Mouse (Mus musculus) urinary bladder, postnatal 14 days (tissue): Measurements from ENCODE around the gene Nos3.

ENCODE experiments used
- DNase-seq: peaks from one replicate; pipeline ENCODE4 v3.0.0; 2021; ENCODE audit warnings: low spot score

Gene Nos3

DNA sequence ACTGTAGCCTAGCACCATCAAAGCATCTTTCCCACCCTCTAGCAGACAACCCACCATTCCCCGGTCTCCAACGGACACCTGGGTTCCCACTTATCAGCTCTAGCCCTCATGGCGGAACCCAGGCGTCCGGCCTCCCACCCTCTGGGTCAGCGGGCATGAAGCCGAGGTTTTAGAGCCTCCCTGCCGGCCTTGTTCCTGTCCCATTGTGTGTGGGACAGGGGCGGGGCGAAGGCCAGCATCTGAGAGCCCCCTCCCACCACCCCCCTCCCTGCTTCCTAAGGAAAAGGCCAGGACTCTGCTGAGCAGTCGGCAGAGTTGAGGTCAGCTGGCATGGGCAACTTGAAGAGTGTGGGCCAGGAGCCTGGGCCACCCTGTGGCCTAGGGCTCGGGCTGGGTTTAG lies at the start of gene Nos3:
Gene Nos3, plus strand, starts transcription at position 303 of the 400 bp plus-strand sequence.
- DNase-seq: no peak

DNA sequence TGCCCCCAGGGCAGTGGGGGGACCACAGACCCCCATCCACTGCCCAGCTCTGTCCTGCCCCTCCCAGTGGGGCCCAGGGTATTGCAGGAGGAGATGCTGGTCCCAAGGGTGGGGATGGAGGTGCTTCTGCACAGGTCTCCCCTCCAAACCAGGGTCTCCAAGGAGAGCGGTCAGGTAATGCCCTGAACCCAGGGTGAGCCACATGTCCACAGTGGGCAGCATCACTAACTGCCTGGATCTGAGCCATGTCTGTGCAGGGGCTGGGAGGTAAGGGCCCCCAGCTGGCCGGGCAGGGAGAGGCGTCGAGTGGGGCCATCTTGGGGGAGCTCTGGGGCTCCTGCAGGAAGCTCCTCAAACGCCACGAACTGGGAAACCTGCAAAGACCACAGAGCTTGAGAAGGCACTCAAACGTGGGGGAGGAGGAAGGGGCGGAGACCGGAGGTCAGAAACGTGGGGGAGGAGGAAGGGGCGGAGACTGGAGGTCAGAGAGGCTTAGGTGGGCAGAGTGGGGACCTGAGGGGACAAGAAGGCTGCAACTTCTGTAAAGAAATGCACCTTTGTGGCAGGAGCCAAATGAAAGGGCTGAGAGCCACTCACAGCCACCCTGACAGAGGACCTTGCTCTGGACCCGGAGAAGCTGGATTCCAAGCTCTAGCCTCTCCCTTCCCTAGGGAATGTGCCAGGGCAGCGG lies 44.7 kb upstream of the Nos3 start:
- no peak for DNase-seq

DNA sequence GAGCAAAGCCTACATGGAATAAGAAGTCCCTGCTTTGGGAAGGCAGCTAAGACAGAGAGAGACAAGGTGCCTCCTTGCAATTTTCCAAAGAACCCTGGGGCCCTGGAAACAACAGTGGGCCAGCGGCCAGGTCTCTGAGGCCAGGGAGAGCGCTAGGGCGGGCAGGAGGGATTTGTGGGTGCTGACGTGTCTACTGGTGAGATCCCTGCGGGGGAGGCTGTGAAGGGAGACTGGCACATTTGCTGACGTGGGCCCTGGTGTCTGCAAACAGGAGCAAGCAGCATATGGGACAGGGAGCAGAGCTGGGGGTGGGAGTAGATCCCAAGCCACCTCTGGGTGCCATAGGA lies 44.2 kb upstream of the Nos3 start:
- DNase-seq: no peak

DNA sequence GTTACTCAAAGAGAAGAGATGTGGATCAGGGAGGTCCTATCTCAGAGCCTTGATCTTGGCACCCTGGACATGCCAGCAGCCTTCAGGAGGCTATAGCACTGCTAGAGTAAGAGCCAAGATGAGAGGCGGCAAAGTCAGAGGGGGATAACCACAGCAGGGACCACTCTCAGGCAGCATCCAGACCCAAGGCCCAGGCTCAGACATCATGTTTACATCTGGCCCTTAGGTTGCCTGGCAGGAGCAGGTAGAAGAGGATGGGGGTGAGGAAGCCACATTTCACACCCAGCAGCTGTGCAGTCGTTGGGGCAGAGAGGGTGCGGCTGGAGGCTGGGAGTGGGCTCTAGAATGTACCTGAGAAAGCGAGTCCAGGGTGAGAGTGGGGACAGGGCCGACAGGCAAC lies 43.7 kb upstream of the Nos3 start:
- no peak for DNase-seq

DNA sequence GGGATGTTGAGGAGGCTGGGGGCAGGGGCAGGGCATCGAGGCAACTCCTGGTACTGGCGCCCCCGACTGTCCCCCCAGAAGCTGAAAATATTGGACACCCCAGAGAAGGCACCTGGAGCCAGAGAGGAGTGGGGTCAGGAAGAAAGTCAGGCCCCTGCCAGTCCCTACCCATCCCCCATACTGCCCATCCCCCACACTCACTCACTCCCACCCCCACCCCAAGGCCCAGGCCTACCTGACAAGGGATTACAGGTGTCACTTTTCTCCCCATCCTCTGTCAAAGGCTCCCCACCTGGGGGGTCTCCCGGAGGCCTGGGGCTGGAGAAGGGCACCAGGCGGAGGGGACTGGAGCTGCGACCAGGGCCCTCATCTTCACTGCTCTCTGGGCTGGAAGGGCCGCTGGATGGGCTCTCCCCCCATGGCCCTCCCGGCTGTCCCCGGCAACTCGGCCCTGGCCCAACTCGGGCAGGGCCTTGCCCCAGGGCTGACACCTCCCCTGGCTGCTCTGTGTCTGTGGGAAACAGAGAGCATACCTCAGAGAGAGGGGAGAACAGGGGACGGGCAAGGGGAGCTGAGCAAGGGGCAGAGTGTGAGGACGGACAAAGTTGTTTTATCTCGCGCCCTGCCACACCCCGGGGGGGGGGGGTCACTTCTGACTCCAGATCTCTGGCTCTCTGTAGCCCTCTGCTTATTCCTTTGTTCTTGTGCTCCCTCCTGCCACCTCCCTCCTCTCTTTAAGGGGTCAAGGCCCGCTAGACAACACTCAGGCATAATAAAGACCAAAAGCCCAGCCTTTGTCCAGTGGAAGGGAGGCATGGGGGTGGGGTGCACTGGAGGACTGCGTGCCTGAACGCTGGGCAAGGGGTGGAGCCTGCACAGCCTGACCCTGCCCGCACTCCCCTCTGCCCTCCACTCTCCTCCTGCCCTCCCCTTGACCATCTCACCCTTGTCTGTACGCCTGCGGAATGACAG lies 42.6 kb upstream of the Nos3 start:
- no peak for DNase-seq

DNA sequence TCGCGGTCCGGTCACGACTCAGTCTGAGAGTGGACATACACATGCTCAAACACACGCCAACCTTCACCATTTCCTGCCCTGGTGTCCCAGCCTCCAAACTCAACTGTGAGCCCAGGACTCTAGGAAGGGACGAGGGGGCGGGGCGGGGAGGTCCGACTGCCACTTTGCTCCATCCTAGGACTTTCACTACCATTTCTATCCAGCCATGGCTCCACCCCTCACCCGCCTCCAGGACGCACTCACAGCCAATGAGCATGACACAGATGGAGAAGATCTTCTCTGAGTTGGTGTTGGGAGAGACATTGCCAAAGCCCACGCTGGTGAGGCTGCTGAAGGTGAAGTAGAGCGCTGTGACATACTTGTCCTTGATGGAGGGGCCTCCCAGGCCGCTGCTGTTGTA lies 39.4 kb upstream of the Nos3 start:
- DNase-seq: no peak

DNA sequence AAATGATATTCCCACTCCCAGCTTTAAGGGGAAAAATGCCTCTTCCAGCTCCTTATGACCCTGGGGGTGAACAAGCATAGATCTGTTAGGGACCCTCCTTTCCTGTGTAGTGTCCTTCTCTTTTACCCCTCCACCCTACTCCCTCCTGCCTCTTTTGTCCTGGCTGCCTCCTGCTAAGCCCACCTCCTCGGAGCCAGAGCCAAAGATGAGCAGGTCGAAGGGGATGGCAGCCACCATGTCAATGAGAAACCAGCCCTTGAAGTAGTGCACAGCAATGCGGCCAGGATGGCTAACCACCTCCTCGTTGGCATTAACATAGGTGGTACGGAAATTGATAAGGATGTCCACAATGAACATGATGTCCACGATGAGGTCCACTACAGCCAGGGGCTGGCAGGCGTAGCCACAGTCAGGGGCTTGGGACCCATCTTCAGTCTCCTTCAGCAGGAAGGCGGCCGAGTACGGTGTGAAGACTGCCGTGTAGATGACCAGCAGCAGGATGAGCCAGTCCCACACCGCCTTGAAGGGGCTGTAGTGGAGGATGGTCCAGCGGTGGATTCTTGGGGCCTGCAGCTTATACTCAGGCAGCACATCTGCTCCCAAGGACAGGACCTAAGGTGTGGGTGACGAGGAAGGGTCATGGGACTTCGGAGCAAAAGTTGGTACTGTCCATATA lies 38.3 kb upstream of the Nos3 start:
- no peak for DNase-seq

DNA sequence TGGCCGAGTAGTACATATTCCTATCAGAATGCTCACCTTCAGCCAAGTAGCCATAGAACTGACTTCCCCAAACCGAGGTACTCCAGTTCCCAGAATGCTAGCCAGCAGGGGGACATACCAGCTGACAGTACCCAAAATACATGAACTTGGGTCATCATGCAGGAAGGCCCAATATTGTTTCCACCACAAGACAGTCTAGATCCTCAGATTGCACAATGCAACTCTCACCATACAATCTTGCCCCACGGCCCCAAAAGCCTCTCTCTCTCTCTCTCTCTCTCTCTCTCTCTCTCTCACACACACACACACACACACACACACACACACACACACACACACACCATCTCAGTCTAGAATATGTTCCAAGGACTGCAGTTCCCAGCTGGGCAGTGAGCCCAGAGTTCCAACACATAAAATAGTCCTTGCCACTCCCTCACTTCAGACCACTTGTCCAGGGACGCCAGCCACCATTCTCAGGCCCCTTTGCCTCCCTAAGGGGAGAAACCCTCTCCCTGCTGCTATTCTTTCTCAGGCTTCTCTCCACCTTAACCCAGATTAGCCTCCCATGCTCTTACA lies 37.7 kb upstream of the Nos3 start:
- DNase-seq: peak; percentile 34

DNA sequence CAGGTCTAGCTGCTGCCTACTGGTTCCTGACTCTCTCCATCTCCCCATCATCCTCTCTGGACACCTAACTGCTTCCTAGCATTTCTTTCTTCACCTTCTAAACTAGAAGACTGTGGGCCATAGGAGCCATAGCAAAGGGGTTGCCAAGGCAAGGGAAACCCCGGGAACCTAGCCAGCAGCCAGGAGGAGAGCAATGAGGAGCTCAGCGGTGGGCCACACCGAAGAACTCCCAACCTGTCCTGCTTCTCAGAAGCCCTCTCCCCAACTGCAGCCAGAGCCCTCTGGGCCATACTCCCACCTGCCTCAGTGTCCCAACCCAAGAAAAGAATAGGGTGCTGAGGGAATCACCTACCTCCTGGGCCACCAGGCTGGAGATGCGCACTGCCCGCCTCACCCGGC lies 35.8 kb upstream of the Nos3 start:
- DNase-seq: no peak

DNA sequence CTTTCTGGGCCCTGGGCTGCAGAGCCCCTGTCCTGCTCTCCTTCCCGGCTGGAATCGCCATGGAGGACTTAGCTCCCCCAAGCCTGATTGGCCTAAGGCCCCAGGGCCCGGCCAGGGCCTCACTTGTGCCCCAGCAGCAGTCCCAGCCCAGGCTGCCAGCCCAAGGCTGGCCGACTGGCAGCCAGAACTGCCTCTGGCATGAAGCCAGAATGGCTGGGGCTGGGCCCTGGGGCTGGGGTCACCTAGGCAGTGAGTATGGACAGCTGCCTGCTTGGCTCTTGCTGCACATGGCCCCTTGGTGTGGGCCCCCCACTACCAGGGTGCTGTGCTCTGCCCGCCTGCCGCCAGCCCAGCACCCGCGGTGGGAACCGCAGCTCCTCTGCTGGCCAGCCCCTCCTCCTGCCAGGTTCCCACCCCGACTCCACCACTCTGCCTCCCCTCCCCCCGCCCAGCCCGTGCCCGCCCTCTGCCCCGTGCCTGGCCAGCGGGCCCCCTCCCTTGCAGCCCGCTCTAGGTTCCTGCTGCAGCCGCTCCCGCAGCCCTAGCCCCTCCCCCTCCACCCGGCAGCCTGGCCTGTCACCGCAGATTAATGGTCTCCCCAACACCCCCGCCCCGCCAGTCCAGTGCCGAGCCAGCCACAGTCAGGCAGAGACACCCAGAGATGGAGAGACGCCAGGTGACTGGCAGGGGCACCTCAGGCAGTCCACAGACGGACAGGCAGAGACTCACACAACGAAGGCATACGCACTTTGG lies 35.2 kb upstream of the Nos3 start:
- peak; percentile 70 for DNase-seq

DNA sequence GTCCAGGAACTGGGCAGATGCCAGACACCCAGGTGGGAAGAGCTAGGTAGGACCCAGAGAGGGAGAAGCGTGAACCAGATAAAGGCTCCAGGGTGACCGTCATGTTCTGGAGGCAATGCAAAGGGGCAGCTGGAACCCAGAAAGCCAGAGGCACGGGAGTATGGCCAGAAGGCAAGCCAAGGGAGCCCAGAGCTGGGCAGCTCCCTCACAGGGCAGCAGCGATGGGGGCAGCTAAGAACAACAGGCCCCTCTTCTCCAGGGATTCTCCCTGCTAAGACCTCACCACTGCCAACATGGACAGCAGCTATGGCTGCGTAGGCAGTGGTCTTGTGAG lies 34.7 kb upstream of the Nos3 start:
- no peak for DNase-seq

DNA sequence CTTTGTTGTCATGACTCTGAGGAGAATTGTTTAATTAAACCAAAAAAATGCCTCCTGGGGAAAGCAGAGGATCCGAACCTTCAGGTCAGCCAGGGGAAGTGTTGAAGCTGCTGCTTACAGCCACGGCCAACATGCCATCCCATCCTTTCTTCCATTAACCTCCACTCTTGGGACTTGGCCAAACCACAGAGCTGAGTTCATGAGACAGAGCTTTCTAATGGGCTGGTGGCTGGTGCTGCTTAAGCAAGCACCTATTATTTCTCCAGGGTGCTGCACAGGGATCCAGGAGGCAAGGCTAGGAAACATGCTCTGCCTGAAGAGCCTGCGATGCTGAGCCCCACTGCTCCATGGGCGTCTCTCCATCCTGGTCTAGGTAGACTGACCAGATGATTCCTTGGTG lies 32.2 kb upstream of the Nos3 start:
- no peak for DNase-seq

DNA sequence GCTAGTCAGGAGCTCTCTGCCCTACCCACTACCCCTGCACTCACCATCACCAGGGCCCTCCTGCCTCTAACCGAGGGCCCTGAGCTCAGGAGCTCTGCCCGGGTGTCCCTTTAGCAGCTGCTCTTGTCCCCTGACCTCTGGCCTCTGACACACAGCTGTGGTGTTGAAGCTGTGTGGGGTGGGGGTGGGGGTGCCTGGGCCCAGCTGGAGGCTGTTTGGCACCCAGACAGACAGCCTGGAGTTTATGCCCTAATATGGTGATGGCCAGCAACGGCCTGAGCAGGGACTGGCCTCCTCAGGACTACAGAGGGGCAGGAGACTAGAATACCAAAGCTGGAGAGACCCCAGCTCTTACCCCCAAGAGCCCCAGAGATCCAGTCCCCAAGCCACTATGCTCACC lies 29.9 kb upstream of the Nos3 start:
- no peak for DNase-seq

DNA sequence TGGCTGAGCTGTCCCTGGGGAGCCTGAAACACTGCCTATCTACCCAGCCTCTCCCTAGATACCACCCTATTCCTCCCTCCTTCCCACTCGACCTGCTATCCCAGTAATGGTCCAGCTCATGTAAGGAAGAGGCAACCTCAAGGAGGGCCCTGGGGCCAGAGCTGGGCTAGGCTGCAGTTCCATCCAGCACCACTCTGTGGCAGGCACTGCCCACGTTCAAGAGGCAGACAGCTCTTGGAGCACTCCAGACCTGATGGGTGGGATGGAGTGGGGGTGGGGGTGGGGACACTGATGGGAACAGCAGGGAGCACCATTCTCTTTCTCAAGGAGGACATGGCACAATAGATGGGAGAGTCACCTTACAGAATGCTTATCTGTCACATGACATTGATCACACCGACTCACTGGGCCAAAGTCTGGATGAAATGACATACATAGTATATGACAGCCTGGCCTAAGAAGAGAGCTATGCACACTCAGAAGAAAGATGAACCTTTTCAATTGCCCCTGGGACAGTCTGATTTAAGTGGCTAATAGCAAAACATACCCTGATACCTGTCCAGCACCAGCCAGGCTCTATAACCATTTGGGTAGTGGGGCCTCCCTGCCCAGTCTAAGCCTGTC lies 28.6 kb upstream of the Nos3 start:
- peak; percentile 60 for DNase-seq

DNA sequence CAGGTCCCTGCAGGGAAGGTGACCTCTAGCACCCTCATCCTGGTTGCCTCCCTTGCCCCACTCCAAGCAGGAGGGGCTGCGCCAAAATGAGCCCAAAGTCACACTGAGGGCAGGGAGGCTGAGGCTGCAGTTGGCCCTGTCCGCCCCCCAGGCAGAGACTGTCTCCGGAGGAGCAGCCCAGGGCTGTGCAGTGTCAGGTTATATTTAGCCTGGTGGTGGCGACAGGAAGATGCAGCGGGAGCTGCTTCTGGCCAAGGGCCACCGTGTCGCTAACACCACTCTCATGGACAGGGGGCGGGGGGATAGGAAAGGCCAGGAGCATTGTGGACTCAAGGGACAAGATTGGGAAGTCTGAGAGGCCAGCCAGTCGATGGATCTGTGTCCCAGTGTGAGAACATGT lies 27.2 kb upstream of the Nos3 start:
- no peak for DNase-seq

DNA sequence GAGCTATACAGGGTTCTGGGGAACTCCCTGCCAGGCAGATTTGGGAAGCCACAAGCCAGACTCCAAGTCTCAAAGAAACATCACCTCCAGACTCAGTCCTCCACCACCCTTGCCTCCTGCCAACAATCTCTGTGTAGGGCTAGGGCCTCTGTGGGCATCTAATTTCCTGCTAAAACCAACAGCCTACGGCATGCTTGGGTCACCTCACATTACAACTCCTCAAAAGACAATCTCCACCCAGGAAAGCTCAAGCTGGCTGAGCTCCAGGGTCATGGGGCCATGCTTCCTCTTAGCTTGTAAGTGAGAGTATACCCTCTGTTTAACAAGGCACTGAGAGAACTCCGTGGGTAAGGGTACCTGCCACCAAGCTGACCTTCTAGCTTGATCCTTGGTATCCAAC lies 26.8 kb upstream of the Nos3 start:
- no peak for DNase-seq

DNA sequence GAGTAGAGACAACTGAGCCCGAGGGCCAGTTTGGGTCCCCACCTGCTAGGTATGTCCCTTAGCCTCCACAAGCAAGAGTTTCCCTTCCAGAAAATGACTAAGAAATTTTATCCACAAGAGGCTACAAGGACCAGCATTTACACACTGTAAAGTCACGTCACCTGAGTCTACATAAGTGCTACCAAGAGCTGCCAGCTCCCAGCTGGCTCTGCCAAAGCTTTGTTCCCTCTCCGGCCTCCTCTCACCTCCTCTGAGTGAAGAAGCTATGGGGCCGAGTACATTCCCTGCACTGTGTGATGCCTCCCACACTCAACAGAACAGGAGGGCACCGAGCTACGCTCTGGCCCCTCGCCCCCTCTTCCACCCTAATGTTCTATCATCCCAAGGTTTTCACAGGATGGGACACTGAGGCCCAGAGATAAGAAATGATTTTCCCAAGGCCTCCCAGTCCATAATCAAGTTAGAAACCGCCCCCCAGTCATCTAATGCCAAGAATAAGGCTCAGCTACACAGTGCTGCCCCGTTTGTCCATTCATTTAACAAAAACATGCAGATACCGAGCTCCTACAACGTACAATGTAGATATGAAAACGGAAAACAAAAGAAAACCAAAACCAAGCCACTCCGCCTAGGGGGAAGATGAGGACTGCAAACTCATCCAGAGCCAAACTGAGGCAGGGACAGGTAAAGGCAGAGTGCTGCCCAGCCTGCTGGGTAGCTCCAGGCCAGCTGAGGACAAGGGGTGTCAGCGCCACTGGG lies 22.2 kb upstream of the Nos3 start:
- DNase-seq: no peak

DNA sequence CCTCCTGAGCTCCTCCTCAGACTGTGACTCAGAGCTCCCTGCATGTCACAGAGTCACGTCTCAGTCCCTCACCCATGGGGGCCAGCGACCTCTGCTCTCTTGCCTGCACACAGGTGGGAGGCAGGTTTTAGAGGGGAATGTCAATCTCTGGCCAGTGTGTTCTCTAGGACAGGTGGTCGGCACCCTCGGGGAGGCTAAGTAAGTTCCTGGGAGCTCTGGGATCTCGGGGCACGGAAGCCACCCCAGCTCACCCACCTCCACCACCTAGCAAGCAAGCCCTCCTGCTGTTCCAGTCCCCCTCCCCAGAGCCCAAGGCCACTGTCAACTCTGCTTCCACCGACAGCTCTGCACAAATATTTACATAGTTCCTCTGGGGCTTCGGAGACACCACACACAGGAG lies 21.6 kb upstream of the Nos3 start:
- DNase-seq: no peak

DNA sequence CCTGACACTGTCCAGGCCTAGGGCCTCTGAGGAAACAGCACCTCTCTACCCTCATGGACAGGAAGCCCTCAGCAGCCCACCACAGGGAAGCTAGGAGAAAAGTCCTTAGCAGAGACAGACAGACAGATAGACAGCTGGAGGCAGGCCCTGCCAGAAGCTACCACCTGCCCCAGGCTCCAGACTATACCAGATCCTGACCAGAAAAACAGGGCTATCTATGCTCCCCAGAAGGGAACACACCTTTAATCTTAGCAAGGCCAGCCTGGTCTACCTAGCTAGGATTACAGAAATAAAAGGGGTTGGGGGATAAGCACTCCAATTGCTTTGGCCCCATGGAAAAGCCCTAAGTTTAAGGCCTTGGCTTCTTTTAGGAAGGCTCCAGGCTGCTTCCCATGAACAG lies 21.2 kb upstream of the Nos3 start:
- DNase-seq: no peak

DNA sequence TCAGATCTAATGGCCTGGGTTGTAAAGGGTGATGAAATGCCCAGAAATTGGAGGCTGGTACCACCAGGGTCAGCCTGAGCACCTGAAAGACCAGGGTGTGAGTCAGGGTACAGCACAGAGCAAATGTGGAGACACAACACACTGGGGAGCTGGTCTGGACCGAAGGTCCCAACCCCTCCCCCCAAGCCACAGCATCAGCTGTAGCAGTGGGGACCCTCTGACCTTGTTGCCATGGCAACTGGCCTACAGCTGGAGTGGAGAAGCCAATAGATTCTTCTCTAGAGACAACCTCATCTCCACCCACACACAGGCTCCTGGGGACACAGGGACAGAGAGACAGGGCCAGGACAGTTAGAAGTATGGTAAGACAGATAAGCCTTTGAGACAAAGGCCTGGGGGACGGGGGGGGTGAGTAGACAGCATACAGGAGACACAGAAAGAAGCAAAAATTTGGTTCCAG lies 20.6 kb upstream of the Nos3 start:
- no peak for DNase-seq
